Mouse (Mus musculus): ENCODE results near the gene Fat4.

DNA sequence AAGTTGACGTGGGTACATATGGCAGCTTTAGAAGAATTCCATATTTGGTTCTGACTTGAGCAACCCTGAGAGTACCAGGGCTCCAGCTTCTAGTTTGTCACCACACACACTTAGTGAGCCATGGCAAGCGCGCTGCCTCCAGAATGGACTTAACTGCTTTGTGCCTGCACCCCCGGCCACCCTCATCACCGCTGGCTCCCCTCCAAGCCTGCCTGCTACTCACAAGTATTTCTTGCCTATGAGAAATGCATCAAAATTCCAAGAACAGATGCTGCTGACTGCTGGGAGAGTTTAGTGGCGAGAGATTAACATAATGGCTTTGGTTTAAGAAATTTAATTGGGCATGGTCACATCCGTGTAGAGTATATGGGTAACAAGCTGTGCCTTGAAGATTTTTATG is 48.0 kb downstream of the Fat4 start:
- TF ChIP-seq POLR2A (IDR thresholded peaks at IDR 0.05; ENCODE audit: borderline replicate concordance, extremely low read depth, insufficient read depth, insufficient read length, poor library complexity, severe bottlenecking) = no peak
- TF ChIP-seq CTCF (IDR thresholded peaks at IDR 0.05; ENCODE audit: borderline replicate concordance, extremely low read depth, insufficient read depth, insufficient read length) = no peak

All from brain, embryonic 14.5 days (tissue).